Mouse (Mus musculus) hindbrain, embryonic 11.5 days (tissue): Measurements from ENCODE around the gene Ccdc120. TPM values are rescaled to one million over a fixed set of nuclear protein-coding genes. Genes with fewer than 3 reads are reported as not detected.

Source experiments
- ATAC-seq: fragments of 200-750 bp; cut with Nextera tagmentation; 2 replicates; pipeline ENCODE4 v1.8.0; 2017; ENCODE audit warnings: mild to moderate bottlenecking, moderate TSS enrichment, moderate library complexity; ENCODE audit not compliant: low FRiP score
- DNase-seq: peaks from one replicate; pipeline ENCODE4 v3.0.0-alpha.2; 2015; ENCODE audit warnings: low spot score
- H3K27ac ChIP-seq: fragments of 300-500 bp; sonication (generic); 2 replicates; pipeline ENCODE4 v1.5.1; 2014; ENCODE audit warnings: mild to moderate bottlenecking, low read depth, low read length
- H3K27me3 ChIP-seq: fragments of 300-500 bp; sonication (generic); 2 replicates; pipeline ENCODE4 v1.6.1; 2014; ENCODE audit warnings: mild to moderate bottlenecking, low read length, moderate library complexity, mixed read lengths; ENCODE audit not compliant: control insufficient read depth, insufficient read depth
- H3K36me3 ChIP-seq: fragments of 300-500 bp; sonication (generic); 2 replicates; pipeline ENCODE4 v1.6.1; 2014; ENCODE audit warnings: mild to moderate bottlenecking, low read length, moderate library complexity, mixed read lengths; ENCODE audit not compliant: control insufficient read depth, insufficient read depth
- H3K4me1 ChIP-seq: fragments of 300-500 bp; sonication (generic); replicated peaks from 2 replicates; pipeline ENCODE4 v1.6.1; 2014; ENCODE audit warnings: low read length, mixed read lengths; ENCODE audit not compliant: control insufficient read depth, insufficient read depth
- H3K4me2 ChIP-seq: fragments of 300-500 bp; sonication (generic); replicated peaks from 2 replicates; pipeline ENCODE4 v1.6.1; 2014; ENCODE audit warnings: mild to moderate bottlenecking, low read depth, low read length
- H3K4me3 ChIP-seq: fragments of 300-500 bp; sonication (generic); 2 replicates; pipeline ENCODE4 v1.5.1; 2014; ENCODE audit warnings: low read depth, low read length
- H3K9ac ChIP-seq: fragments of 300-500 bp; sonication (generic); 2 replicates; pipeline ENCODE4 v1.6.1; 2014; ENCODE audit warnings: low read depth, low read length
- H3K9me3 ChIP-seq: fragments of 300-500 bp; sonication (generic); 2 replicates; pipeline ENCODE4 v1.6.1; 2016; ENCODE audit warnings: low read length; ENCODE audit not compliant: control insufficient read depth
- WGBS: fragments of 180-500 bp; shearing (Covaris S2); extraction: QIAGEN DNeasy Blood & Tissue Kit; methylation state at CpG from one replicate; pipeline ENCODE4 v1.1.7; 2014; 5-methylcytosine and 5-hydroxymethylcytosine counted together
- polyA plus RNA-seq: library from polyadenylated mRNA; unstranded; fragments of >200 nt; fragmentation: Nextera tagmentation; extraction: Ambion mirVana; gene quantifications from 2 replicates; pipeline ENCODE4 v1.2.1, GENCODE M21; 2014

Gene Ccdc120
- polyA plus RNA-seq, 1 experiment from 2014 or later: 21.5 TPM

DNA sequence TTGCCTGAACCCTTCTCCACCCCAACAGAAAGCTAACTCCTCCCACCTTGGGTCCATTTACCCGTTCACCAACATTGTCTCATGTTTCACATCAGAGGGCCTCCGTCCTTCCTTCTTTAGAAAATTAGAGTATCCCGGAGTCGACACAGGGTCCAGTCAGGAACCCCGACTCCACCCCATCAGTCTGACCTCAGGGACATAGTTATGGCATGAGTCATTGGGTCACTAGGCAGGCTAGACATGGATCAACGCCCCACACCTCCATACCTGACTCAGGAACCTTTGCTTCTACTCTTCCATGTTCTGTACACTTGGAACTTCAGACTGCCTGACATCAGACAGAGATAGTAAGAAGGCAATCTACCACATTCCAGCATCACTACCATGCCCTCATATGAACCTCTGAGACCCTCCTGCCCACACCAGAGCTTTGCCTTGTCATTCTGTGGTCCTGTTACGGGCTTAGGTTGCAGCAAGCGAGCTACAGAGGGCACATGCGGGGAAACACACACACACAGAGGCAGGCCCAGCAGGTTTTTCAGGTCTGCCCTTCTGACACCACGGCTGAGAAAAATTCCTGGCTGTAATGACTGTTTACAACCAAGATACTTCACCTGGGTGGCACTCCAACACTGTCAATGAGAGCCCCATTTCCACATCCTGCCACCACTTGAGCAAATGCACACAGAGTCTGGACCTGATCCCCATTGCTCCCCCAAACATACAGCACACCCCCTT, 10.5 kb downstream of the Ccdc120 start:
- H3K4me2 ChIP-seq: no peak overlapping the region
- no peak overlapping the region for H3K27ac ChIP-seq
- 73% methylated on average over 10 of the region's 10 CpGs for WGBS
- ATAC-seq: no peak
- H3K9me3 ChIP-seq: no peaks in the 10 kb centered on the region
- H3K4me3 ChIP-seq: no peak overlapping the region
- no peaks in the 10 kb centered on the region for H3K27me3 ChIP-seq
- H3K4me1 ChIP-seq: no peaks in the 10 kb centered on the region
- H3K36me3 ChIP-seq: no peaks in the 10 kb centered on the region
- H3K9ac ChIP-seq: no peak overlapping the region
- no peak for DNase-seq

DNA sequence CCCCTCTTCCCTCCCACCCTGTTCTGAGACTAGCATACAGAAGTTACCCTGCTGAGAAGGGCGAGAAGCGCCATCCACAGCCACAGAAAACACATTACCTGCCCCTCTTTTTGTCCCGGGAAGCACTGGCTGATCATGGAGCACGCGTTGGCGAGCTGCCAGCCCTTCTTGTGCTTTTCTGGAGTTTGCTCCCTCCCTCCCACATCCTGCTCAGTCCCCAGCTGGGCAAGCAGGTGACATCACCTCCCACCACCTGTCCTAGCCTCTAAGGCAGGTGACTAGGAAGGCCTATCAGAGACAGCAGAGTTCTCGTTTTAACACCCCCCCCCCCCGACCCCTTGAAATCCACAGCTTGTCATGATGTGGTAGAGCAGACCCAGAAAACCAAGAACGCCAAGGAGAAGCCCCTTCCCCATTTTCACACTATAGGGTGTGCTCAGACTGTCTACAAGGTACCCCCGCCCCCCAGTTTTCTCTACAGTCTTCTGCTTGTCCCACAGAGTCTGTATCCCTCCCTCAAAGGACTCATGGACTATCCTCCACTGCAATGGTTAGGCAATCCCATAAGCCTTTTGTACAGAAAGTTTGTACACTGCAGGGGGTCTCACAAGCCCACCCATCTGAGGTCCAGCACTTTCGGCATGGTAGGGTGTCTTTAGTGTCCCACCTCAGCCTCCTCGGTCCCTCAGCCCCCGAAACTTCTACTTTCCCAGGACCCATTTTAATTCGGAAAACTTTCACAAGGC, 11.2 kb downstream of the Ccdc120 start:
- Histone ChIP-seq H3K27ac (no peak overlapping the region), H3K9me3 (no peaks in the 10 kb centered on the region), H3K9ac (no peak overlapping the region), H3K36me3 (no peaks in the 10 kb centered on the region), H3K4me2 (no peak overlapping the region), H3K4me3 (no peak overlapping the region), H3K27me3 (no peaks in the 10 kb centered on the region), H3K4me1 (no peaks in the 10 kb centered on the region)
- DNase-seq (no peak), ATAC-seq (no peak)
- 77% methylated on average over 14 of the region's 14 CpGs for WGBS

DNA sequence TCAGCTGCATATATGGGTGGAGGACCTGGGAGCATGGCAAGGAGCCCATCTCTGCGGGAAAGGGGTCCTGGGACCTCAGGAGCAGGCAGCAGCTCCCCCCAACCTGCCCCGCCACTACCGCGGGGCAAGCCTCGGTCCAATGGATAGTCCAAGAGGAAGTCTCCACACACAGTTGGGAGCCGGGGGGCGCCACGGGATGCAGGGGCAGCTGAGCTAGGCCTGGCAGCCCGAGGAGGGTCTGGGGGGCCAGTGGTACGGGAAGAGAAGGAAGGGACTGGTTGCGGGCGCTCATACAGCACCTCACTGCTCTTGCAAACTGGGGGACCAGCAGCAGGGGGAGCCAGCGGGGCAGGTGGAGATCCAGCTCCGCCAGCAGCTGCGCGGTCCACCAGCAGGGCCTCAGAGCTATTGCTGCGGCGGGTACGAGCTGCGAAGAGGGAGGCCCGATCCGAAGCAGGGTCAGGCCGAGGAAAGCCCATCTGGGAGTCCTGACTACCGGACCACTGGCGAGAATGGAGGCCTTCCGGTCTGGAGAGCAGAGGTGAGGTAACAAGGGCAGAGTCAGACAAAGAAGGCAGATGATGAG, 17.0 kb downstream of the Ccdc120 start:
- Histone ChIP-seq H3K4me3 (0 out of 2 replicates have a peak overlapping the region, but pooled peaks have one; percentile 10), H3K9ac (no peak overlapping the region), H3K27ac (no peak overlapping the region), H3K9me3 (no peaks in the 10 kb centered on the region), H3K4me2 (no peak overlapping the region), H3K4me1 (no peaks in the 10 kb centered on the region), H3K36me3 (no peaks in the 10 kb centered on the region), H3K27me3 (no peaks in the 10 kb centered on the region)
- WGBS: 22% methylated on average over 21 of the region's 26 CpGs
- ATAC-seq (no peak), DNase-seq (peak; percentile 71)

DNA sequence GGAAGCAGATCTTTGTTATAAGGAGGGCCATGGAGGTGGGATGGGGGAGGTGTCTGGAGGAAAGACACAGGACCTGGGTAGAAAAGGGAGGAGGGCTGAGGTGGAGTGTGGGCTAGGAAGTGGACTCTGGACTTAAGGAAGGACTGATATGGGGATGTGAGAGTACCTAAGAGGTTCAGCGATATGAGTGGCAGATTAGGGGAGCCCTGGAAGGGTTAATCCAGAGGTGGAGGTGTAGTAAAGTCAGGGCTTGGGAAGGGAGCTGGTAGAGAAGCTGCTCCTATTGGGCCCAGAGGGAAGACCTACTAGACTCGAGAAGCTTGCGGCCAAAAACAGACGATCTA, 21.8 kb downstream of the Ccdc120 start:
- H3K27me3 ChIP-seq: no peaks in the 10 kb centered on the region
- peak overlapping the region; percentile 44 for H3K4me2 ChIP-seq
- no peak overlapping the region for H3K27ac ChIP-seq
- H3K4me3 ChIP-seq: peak overlapping the region; percentile 41
- no peaks in the 10 kb centered on the region for H3K9me3 ChIP-seq
- 38% methylated on average over 4 of the region's 4 CpGs for WGBS
- peak; percentile 19 for DNase-seq
- H3K9ac ChIP-seq: peak overlapping the region; percentile 40
- ATAC-seq: no peak; the same call in 1 of the 2 replicates
- H3K4me1 ChIP-seq: no peaks in the 10 kb centered on the region
- H3K36me3 ChIP-seq: no peaks in the 10 kb centered on the region

DNA sequence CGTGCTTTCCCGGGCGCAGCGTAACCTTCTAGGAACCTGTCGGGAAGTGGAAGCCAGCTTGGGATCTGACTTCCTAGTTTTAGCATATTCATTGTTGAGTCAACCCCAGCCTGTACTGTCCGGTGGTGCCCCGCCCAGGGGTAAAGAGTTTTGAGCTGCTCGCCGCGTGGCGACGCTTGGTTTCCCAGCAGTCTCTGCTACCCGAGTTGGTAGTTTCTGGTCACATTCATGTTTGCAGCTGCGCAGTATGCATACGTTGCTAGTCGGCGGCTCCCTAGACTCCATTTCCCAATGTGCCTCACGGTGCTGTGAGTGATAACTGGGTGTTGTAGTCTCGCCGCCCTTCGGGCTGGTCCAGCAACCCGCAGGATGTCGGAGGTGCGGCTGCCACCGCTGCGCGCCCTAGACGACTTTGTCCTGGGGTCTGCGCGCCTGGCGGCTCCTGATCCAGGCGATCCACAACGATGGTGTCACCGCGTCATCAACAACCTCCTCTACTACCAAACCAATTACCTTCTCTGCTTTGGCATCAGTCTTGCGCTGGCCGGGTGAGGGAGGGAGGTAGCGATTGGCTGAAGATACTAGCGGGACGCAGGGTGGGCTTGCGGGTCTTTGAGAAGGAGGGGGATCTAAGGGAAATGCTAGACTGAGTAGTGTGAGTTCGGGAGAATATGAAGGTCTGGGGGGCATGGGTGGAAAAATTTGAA, 22.3 kb downstream of the Ccdc120 start, which contains the start of gene Praf2:
Praf2 (plus strand) TSS at position 225 of the 707 bp plus-strand sequence.
- Histone ChIP-seq H3K27ac (no peak within 1 kb of the TSS), H3K9ac (peak within 1 kb of the TSS; percentile 40), H3K4me3 (peak within 1 kb of the TSS; percentile 41), H3K4me1 (no peaks in the 10 kb centered on the region), H3K9me3 (no peaks in the 10 kb centered on the region), H3K4me2 (peak within 1 kb of the TSS; percentile 44), H3K36me3 (no peaks in the 10 kb centered on the region), H3K27me3 (no peaks in the 10 kb centered on the region)
- ATAC-seq: peak; percentile 94
- peak; percentile 72 for DNase-seq
- 14% methylated on average over 42 of the region's 42 CpGs for WGBS

DNA sequence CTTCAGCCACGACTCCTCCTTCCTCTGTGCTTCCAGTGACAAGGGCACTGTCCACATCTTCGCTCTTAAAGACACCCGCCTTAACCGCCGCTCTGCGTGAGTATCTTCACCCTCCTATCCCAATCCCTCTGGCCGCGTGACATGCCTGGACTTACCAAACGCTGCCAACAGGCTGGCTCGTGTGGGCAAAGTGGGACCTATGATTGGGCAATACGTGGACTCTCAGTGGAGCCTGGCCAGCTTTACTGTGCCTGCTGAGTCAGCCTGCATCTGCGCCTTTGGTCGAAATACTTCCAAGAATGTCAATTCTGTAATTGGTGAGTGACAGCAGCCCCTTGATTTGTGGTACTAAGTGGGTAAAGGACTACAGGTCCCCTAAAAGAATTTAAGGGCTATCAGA, 23.5 kb downstream of the Ccdc120 start:
- Histone ChIP-seq H3K9me3 (no peaks in the 10 kb centered on the region), H3K36me3 (no peaks in the 10 kb centered on the region), H3K4me3 (no peak overlapping the region), H3K27me3 (no peaks in the 10 kb centered on the region), H3K27ac (no peak overlapping the region), H3K9ac (no peak overlapping the region), H3K4me2 (no peak overlapping the region), H3K4me1 (no peaks in the 10 kb centered on the region)
- ATAC-seq (no peak), DNase-seq (no peak)
- WGBS: 91% methylated on average over 13 of the region's 13 CpGs

DNA sequence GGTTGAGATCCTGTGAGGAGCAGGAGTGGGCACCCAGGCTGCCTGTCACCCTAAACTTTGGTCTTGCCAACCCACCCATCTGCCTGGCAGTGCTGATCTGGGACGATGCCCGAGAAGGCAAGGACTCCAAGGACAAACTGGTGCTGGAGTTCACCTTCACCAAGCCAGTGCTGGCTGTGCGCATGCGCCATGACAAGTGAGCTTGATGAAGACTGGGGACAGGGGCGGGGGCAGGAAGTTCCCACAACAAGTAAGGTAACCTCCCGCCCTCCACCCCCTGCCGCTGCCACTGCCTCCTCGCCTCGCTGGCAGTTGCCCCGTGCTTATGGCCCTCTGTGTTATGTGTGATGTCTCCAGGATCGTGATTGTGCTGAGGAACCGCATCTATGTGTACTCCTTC, 24.9 kb downstream of the Ccdc120 start:
- no peaks in the 10 kb centered on the region for H3K27me3 ChIP-seq
- ATAC-seq (no peak), DNase-seq (no peak)
- no peak overlapping the region for H3K4me2 ChIP-seq
- no peak overlapping the region for H3K27ac ChIP-seq
- H3K9ac ChIP-seq: no peak overlapping the region
- 87% methylated on average over 12 of the region's 12 CpGs for WGBS
- H3K9me3 ChIP-seq: no peaks in the 10 kb centered on the region
- H3K4me1 ChIP-seq: no peaks in the 10 kb centered on the region
- no peaks in the 10 kb centered on the region for H3K36me3 ChIP-seq
- no peak overlapping the region for H3K4me3 ChIP-seq

DNA sequence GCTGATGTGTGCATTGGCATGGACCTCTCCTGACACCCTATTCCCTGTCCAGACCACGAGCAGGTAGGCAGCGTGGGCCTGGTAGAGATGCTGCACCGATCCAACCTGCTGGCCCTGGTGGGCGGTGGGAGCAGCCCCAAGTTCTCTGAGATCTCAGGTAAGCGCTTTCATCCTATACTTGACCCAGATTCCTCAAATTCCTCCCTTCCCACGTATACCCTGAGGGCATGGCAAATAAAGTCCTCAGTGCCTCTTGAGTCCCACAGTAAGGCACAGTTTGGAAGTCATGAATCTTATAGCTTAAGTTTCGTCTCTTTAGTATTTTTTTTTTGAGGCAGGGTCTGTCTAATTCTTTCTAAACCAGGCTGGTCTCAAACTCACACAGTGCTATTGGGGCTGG, 26.6 kb downstream of the Ccdc120 start:
- H3K27me3 ChIP-seq: no peaks in the 10 kb centered on the region
- H3K4me2 ChIP-seq: no peak overlapping the region
- 82% methylated on average over 7 of the region's 7 CpGs for WGBS
- H3K4me1 ChIP-seq: no peaks in the 10 kb centered on the region
- H3K4me3 ChIP-seq: no peak overlapping the region
- no peak overlapping the region for H3K9ac ChIP-seq
- no peaks in the 10 kb centered on the region for H3K9me3 ChIP-seq
- DNase-seq (no peak), ATAC-seq (no peak)
- H3K27ac ChIP-seq: no peak overlapping the region
- no peaks in the 10 kb centered on the region for H3K36me3 ChIP-seq
